Mouse (Mus musculus): ENCODE data around the gene F5. TPM values are rescaled to one million over a fixed set of nuclear protein-coding genes. Genes with fewer than 3 reads are reported as not detected.
A peak's percentile ranks its signal among the peaks of the same experiment; 100 is the strongest.

Gene F5
- polyA plus RNA-seq, 1 experiment from 2014 or later = 19.1 TPM

GRCm38 (mm10) chr1:164250391-164251150, 98.9 kb downstream of the F5 start:
- no peak for ATAC-seq (ENCODE audit: low read depth)
- Histone ChIP-seq H3K9me3 (replicated peaks; ENCODE audit: control insufficient read depth, low read length) (no peaks in the 10 kb centered on the region), H3K27me3 (ENCODE audit: control insufficient read depth, insufficient read depth, low read depth, low read length) (no peaks in the 10 kb centered on the region), H3K36me3 (ENCODE audit: control insufficient read depth, insufficient read depth) (no peaks in the 10 kb centered on the region), H3K4me3 (ENCODE audit: low read depth, low read length) (peak overlapping the region; percentile 84), H3K27ac (ENCODE audit: low read length) (peak overlapping the region; percentile 46; the same call in 1 of the 2 replicates), H3K4me2 (ENCODE audit: low read depth, low read length) (peak overlapping the region; percentile 93), H3K4me1 (ENCODE audit: control insufficient read depth, low read depth, low read length) (peaks cover 38% of the 10 kb centered on the region), H3K9ac (ENCODE audit: low read depth, low read length) (peak overlapping the region; percentile 90)
- 45% methylated on average over 8 of the region's 8 CpGs for WGBS (ENCODE audit: insufficient replicate concordance)

- no peak overlapping the region; the same call in 1 of the 2 replicates for H3K9ac ChIP-seq (ENCODE audit: low read depth, low read length)
- 58% methylated on average over 1 of the region's 1 CpGs for WGBS (ENCODE audit: insufficient replicate concordance)
- peak overlapping the region; percentile 93; the same call in 1 of the 2 replicates for H3K4me2 ChIP-seq (ENCODE audit: low read depth, low read length)
- no peak overlapping the region; the same call in 1 of the 2 replicates for H3K4me3 ChIP-seq (ENCODE audit: low read depth, low read length)
- no peaks in the 10 kb centered on the region for H3K36me3 ChIP-seq (ENCODE audit: control insufficient read depth, insufficient read depth)
- no peaks in the 10 kb centered on the region for H3K9me3 ChIP-seq (replicated peaks; ENCODE audit: control insufficient read depth, low read length)
- H3K4me1 ChIP-seq (ENCODE audit: control insufficient read depth, low read depth, low read length) = peaks cover 38% of the 10 kb centered on the region
- no peak for ATAC-seq (ENCODE audit: low read depth)
- H3K27ac ChIP-seq (ENCODE audit: low read length) = no peak overlapping the region
- no peaks in the 10 kb centered on the region for H3K27me3 ChIP-seq (ENCODE audit: control insufficient read depth, insufficient read depth, low read depth, low read length)
Observed at GRCm38 (mm10) chr1:164251438-164251837, 99.8 kb downstream of the F5 start.

DNA sequence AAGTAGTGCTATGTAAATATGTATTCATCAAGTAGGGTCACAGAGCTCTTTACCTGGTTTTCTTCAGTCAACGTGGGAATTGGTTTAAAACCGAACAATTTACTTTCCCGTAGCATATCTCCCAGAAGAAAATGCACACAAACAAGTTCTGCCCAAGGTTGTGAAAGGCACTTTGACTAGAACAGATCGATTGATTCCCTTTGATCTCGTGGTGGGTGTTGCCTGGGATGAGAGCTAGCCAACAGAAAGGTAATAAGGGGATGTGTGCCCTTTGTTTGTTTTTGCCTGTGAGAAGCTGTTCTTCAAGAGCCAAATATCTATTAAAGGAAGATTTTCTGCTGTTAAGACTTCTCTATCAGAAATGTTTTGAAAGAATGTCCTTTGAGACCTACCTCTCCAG, 100.9 kb downstream of the F5 start:
- Histone ChIP-seq H3K27ac (ENCODE audit: low read length) (peak overlapping the region; percentile 28; the same call in 1 of the 2 replicates), H3K9ac (ENCODE audit: low read depth, low read length) (no peak overlapping the region), H3K9me3 (replicated peaks; ENCODE audit: control insufficient read depth, low read length) (no peaks in the 10 kb centered on the region), H3K4me2 (ENCODE audit: low read depth, low read length) (peak overlapping the region; percentile 27), H3K4me1 (ENCODE audit: control insufficient read depth, low read depth, low read length) (peaks cover 36% of the 10 kb centered on the region), H3K27me3 (ENCODE audit: control insufficient read depth, insufficient read depth, low read depth, low read length) (no peaks in the 10 kb centered on the region), H3K4me3 (ENCODE audit: low read depth, low read length) (no peak overlapping the region), H3K36me3 (ENCODE audit: control insufficient read depth, insufficient read depth) (peaks cover 7% of the 10 kb centered on the region)
- no peak for ATAC-seq (ENCODE audit: low read depth)
- WGBS (ENCODE audit: insufficient replicate concordance) = 65% methylated on average over 5 of the region's 5 CpGs

- Histone ChIP-seq H3K4me2 (ENCODE audit: low read depth, low read length) (no peak overlapping the region), H3K9ac (ENCODE audit: low read depth, low read length) (no peak overlapping the region), H3K36me3 (ENCODE audit: control insufficient read depth, insufficient read depth) (peaks cover 7% of the 10 kb centered on the region), H3K27ac (ENCODE audit: low read length) (no peak overlapping the region), H3K4me1 (ENCODE audit: control insufficient read depth, low read depth, low read length) (peaks cover 23% of the 10 kb centered on the region), H3K27me3 (ENCODE audit: control insufficient read depth, insufficient read depth, low read depth, low read length) (no peaks in the 10 kb centered on the region), H3K4me3 (ENCODE audit: low read depth, low read length) (no peak overlapping the region), H3K9me3 (replicated peaks; ENCODE audit: control insufficient read depth, low read length) (no peaks in the 10 kb centered on the region)
- WGBS (ENCODE audit: insufficient replicate concordance) = 35% methylated on average over 3 of the region's 3 CpGs
- ATAC-seq (ENCODE audit: low read depth) = peak; percentile 14; the same call in 1 of the 2 replicates
Observed at GRCm38 (mm10) chr1:164254836-164255235, 103.2 kb downstream of the F5 start.

- 66% methylated on average over 16 of the region's 16 CpGs for WGBS (ENCODE audit: insufficient replicate concordance)
- Histone ChIP-seq H3K9ac (ENCODE audit: low read depth, low read length) (no peak overlapping the region), H3K4me2 (ENCODE audit: low read depth, low read length) (peak overlapping the region; percentile 13; the same call in 1 of the 2 replicates), H3K36me3 (ENCODE audit: control insufficient read depth, insufficient read depth) (peaks cover 29% of the 10 kb centered on the region), H3K27ac (ENCODE audit: low read length) (no peak overlapping the region), H3K27me3 (ENCODE audit: control insufficient read depth, insufficient read depth, low read depth, low read length) (no peaks in the 10 kb centered on the region), H3K4me1 (ENCODE audit: control insufficient read depth, low read depth, low read length) (no peaks in the 10 kb centered on the region), H3K4me3 (ENCODE audit: low read depth, low read length) (no peak overlapping the region), H3K9me3 (replicated peaks; ENCODE audit: control insufficient read depth, low read length) (no peaks in the 10 kb centered on the region)
- peak; percentile 57 for ATAC-seq (ENCODE audit: low read depth)
Observed at GRCm38 (mm10) chr1:164260171-164261028, 108.8 kb downstream of the F5 start.

- no peak overlapping the region for H3K4me2 ChIP-seq (ENCODE audit: low read depth, low read length)
- peaks cover 29% of the 10 kb centered on the region for H3K36me3 ChIP-seq (ENCODE audit: control insufficient read depth, insufficient read depth)
- no peak overlapping the region for H3K4me3 ChIP-seq (ENCODE audit: low read depth, low read length)
- H3K27me3 ChIP-seq (ENCODE audit: control insufficient read depth, insufficient read depth, low read depth, low read length) = no peaks in the 10 kb centered on the region
- no peak overlapping the region for H3K9ac ChIP-seq (ENCODE audit: low read depth, low read length)
- H3K27ac ChIP-seq (ENCODE audit: low read length) = no peak overlapping the region
- H3K9me3 ChIP-seq (replicated peaks; ENCODE audit: control insufficient read depth, low read length) = no peaks in the 10 kb centered on the region
- WGBS (ENCODE audit: insufficient replicate concordance) = 77% methylated on average over 7 of the region's 7 CpGs
- ATAC-seq (ENCODE audit: low read depth) = no peak
- no peaks in the 10 kb centered on the region for H3K4me1 ChIP-seq (ENCODE audit: control insufficient read depth, low read depth, low read length)
Observed at GRCm38 (mm10) chr1:164261553-164261952, 109.9 kb downstream of the F5 start.

Other genes starting within 250 kb of the F5 start
- 8.3 TPM in 2 replicates for gene Scyl3, start 222.7 kb upstream of the F5 start, polyA plus RNA-seq (2015; fragmentation: Nextera tagmentation; extraction: Ambion mirVana)
- 7.3 and 7.4 TPM in 2 replicates for gene BC055324, start 157.0 kb upstream of the F5 start, polyA plus RNA-seq (2015; fragmentation: Nextera tagmentation; extraction: Ambion mirVana)
- 3.1 and 3.3 TPM in 2 replicates for gene Mettl18, start 156.9 kb upstream of the F5 start, polyA plus RNA-seq (2015; fragmentation: Nextera tagmentation; extraction: Ambion mirVana)
- gene Sele, start 103.6 kb upstream of the F5 start, polyA plus RNA-seq (2015; fragmentation: Nextera tagmentation; extraction: Ambion mirVana) = 0.06 TPM in 1 of 2 replicates, not detected in the other
- gene Sell, start 89.9 kb upstream of the F5 start, polyA plus RNA-seq (2015; fragmentation: Nextera tagmentation; extraction: Ambion mirVana) = 11.8 and 13.4 TPM in 2 replicates
- gene Selp, start 36.6 kb upstream of the F5 start, polyA plus RNA-seq (2015; fragmentation: Nextera tagmentation; extraction: Ambion mirVana) = 0.75 and 1.2 TPM in 2 replicates
- gene Slc19a2, start 97.2 kb downstream of the F5 start, polyA plus RNA-seq (2015; fragmentation: Nextera tagmentation; extraction: Ambion mirVana) = 28.4 and 32.5 TPM in 2 replicates
- 2.1 and 2.6 TPM in 2 replicates for gene Ccdc181, start 123.7 kb downstream of the F5 start, polyA plus RNA-seq (2015; fragmentation: Nextera tagmentation; extraction: Ambion mirVana)
- gene Nme7, start 152.3 kb downstream of the F5 start, polyA plus RNA-seq (2015; fragmentation: Nextera tagmentation; extraction: Ambion mirVana) = 8.5 and 9.4 TPM in 2 replicates
- 8.8 and 9.1 TPM in 2 replicates for gene Blzf1, start 155.7 kb downstream of the F5 start, polyA plus RNA-seq (2015; fragmentation: Nextera tagmentation; extraction: Ambion mirVana)